Mouse (Mus musculus) limb, embryonic 14.5 days (tissue): ENCODE measurements around the gene Rabgef1. TPM values are rescaled to one million over a fixed set of nuclear protein-coding genes. Genes with fewer than 3 reads are reported as not detected.

Source experiments
- ATAC-seq: fragments of 200-750 bp; cut with Nextera tagmentation; 2 replicates; pipeline ENCODE4 v1.8.0; 2017; ENCODE audit warnings: low read depth, moderate number of reproducible peaks, moderate TSS enrichment; ENCODE audit not compliant: low FRiP score
- DNase-seq: peaks from one replicate; pipeline ENCODE4 v3.0.0-alpha.2; 2015; ENCODE audit warnings: low spot score
- H3K27ac ChIP-seq: fragments of 300-500 bp; sonication (generic); replicated peaks from 2 replicates; pipeline ENCODE4 v1.5.1; 2014; ENCODE audit warnings: low read depth, mild to moderate bottlenecking, low read length, moderate library complexity, mixed read lengths
- H3K27me3 ChIP-seq: fragments of 300-500 bp; sonication (generic); 2 replicates; pipeline ENCODE4 v1.6.1; 2014; ENCODE audit warnings: low read length, mixed read lengths; ENCODE audit not compliant: control insufficient read depth, insufficient read depth
- H3K36me3 ChIP-seq: fragments of 300-500 bp; sonication (generic); 2 replicates; pipeline ENCODE4 v1.6.1; 2014; ENCODE audit warnings: mild to moderate bottlenecking, low read length, moderate library complexity, mixed read lengths; ENCODE audit not compliant: control insufficient read depth, insufficient read depth
- H3K4me1 ChIP-seq: fragments of 300-500 bp; sonication (generic); 2 replicates; pipeline ENCODE4 v1.6.1; 2014; ENCODE audit warnings: antibody characterized with exemption, low read length, mixed read lengths; ENCODE audit not compliant: control insufficient read depth, insufficient read depth
- H3K4me2 ChIP-seq: fragments of 300-500 bp; sonication (generic); replicated peaks from 2 replicates; pipeline ENCODE4 v1.6.1; 2014; ENCODE audit warnings: low read depth, mild to moderate bottlenecking, low read length, moderate library complexity; ENCODE audit not compliant: severe bottlenecking
- H3K4me3 ChIP-seq: fragments of 300-500 bp; sonication (generic); replicated peaks from 2 replicates; pipeline ENCODE4 v1.5.1; 2014; ENCODE audit warnings: low read length
- H3K9ac ChIP-seq: fragments of 300-500 bp; sonication (generic); 2 replicates; pipeline ENCODE4 v1.6.1; 2014; ENCODE audit warnings: mild to moderate bottlenecking, low read depth, low read length, moderate library complexity; ENCODE audit not compliant: severe bottlenecking
- H3K9me3 ChIP-seq: fragments of 300-500 bp; sonication (generic); 2 replicates; pipeline ENCODE4 v1.6.1; 2016; ENCODE audit warnings: low read length; ENCODE audit not compliant: control insufficient read depth
- POLR2A ChIP-seq: fragments of 200-500 bp; IDR thresholded peaks from 2 replicates; pipeline ENCODE4 v1.8.0; 2012; ENCODE audit warnings: inconsistent platforms, mild to moderate bottlenecking, moderate library complexity, borderline replicate concordance; ENCODE audit not compliant: insufficient read depth, insufficient read length; ENCODE audit errors: extremely low read depth
- WGBS: fragments of 180-500 bp; shearing (Covaris S2); extraction: QIAGEN DNeasy Blood & Tissue Kit; methylation state at CpG from one replicate; pipeline ENCODE4 v1.1.7; 2014; 5-methylcytosine and 5-hydroxymethylcytosine counted together
- polyA plus RNA-seq, 2 experiments: library from polyadenylated mRNA; depleted of rRNA in 1 of 2; stranded (reverse) in 1 of 2; unstranded in 1 of 2; fragments of >200 nt; fragmentation: Nextera tagmentation in 1 of 2; extraction: Ambion mirVana in 1 of 2; gene quantifications; 2 replicates each; pipeline versions ENCODE4 v1.2.1 to v1.2.3; 2012 to 2014

Rabgef1 gene
- polyA plus RNA-seq, 2 experiments, result 19.4 to 20.2 TPM

DNA sequence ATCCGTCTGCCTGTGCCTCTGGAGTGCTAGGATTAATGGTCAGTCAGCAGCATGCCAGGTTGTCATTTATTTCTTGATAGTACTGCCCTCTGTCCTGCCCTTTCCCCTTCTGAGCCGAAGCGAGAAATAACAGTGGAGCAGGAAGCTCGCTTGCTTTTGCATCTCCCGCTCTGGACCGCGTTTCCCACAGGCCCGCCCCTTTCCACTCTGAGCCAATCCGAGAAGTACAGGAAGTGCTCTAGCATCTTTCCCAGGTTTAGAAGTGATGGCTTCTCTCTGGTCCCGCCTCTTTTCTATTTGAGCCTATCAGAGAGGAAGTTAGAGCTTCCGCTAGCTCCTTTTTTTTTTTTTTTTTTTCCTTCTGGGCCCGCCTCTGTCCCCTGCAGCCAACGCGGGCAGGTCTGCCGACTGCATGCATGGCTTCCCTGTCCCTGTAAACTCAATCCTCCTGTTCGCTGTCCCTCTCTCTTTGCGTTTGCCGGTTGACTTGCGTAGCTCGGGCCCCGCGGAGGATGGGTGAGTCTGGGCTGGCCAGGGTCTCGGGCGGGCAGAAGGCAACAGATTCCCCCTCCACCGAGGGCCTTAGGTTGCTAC is 85.2 kb downstream of the Rabgef1 start:
- DNase-seq, result peak; percentile 98
- no peaks in the 10 kb centered on the region for H3K27me3 ChIP-seq
- peak; percentile 49; the same call in 1 of the 2 replicates for TF ChIP-seq POLR2A
- no peaks in the 10 kb centered on the region for H3K9me3 ChIP-seq
- H3K27ac ChIP-seq, result peak overlapping the region; percentile 73
- ATAC-seq, result peak; percentile 94
- WGBS, result 2% methylated on average over 25 of the region's 25 CpGs
- peak overlapping the region; percentile 63 for H3K9ac ChIP-seq
- peaks cover 21% of the 10 kb centered on the region for H3K36me3 ChIP-seq
- H3K4me3 ChIP-seq, result peak overlapping the region; percentile 64
- H3K4me1 ChIP-seq, result peaks cover 9% of the 10 kb centered on the region
- H3K4me2 ChIP-seq, result peak overlapping the region; percentile 63

DNA sequence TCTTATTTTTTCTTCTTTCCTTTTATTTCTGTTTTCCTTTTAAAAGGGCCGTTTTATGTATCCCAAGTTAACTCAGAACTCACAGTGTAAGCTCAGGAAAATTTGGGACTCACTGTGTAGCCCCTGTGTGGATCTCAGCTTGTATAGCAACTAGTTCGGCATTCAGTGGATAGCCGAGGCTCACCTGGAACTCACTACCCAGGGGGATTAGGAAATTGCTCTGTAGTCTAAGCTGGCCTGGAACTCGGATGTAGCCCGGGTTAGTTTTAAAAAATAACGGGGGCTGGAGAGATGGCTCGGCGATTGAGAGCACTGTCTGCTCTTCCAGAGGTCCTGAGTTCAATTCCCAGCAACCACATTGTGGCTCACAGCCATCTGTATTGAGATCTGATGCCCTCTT is 85.7 kb downstream of the Rabgef1 start:
- no peaks in the 10 kb centered on the region for H3K9me3 ChIP-seq
- no peak for DNase-seq
- WGBS, result 6% methylated on average over 8 of the region's 8 CpGs
- H3K36me3 ChIP-seq, result peaks cover 16% of the 10 kb centered on the region
- peak overlapping the region; percentile 64 for H3K4me3 ChIP-seq
- no peak for TF ChIP-seq POLR2A
- peak overlapping the region; percentile 63 for H3K4me2 ChIP-seq
- H3K27me3 ChIP-seq, result no peaks in the 10 kb centered on the region
- H3K27ac ChIP-seq, result peak overlapping the region; percentile 73
- ATAC-seq, result no peak
- H3K9ac ChIP-seq, result peak overlapping the region; percentile 63
- peaks cover 9% of the 10 kb centered on the region for H3K4me1 ChIP-seq

DNA sequence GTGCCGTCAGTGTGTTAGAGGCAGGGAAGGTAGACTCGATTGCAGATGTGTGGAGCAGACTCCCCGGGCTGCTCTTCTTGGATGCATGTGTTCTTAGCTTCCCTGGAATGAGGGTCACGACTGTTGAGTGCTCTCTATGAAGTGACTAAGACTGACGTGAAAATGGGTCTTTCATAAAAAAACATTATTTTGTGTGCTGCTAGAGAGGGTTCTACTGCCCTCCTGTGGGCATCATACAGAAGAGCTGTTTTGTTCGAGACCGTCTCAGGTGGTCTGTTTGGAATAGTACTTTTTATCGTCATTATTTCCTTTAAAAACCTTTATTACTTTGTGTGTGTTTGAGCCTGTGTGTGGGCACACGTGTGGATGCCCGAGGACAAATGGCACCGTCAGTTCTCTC is 91.9 kb downstream of the Rabgef1 start:
- Histone ChIP-seq H3K27ac (no peak overlapping the region), H3K4me2 (no peak overlapping the region), H3K4me1 (no peaks in the 10 kb centered on the region), H3K27me3 (no peaks in the 10 kb centered on the region), H3K36me3 (peaks cover 40% of the 10 kb centered on the region), H3K9me3 (no peaks in the 10 kb centered on the region), H3K4me3 (no peak overlapping the region), H3K9ac (no peak overlapping the region)
- DNase-seq, result no peak
- no peak for ATAC-seq
- WGBS, result 67% methylated on average over 11 of the region's 11 CpGs
- TF ChIP-seq POLR2A, result no peak

Other genes starting within 250 kb of the Rabgef1 start
- gene Vkorc1l1, start 229.8 kb upstream of the Rabgef1 start, polyA plus RNA-seq (2012; rRNA removed), result 35.7 and 41.8 TPM in 2 replicates
- 25.8 and 26.1 TPM in 2 replicates for gene Vkorc1l1, start 229.8 kb upstream of the Rabgef1 start, polyA plus RNA-seq (2014; fragmentation: Nextera tagmentation; extraction: Ambion mirVana)
- 37.2 and 43.5 TPM in 2 replicates for gene Gusb, start 168.7 kb upstream of the Rabgef1 start, polyA plus RNA-seq (2012; rRNA removed)
- 54.4 and 57.5 TPM in 2 replicates for gene Gusb, start 168.7 kb upstream of the Rabgef1 start, polyA plus RNA-seq (2014; fragmentation: Nextera tagmentation; extraction: Ambion mirVana)
- 21.5 and 24.5 TPM in 2 replicates for gene Asl, start 142.6 kb upstream of the Rabgef1 start, polyA plus RNA-seq (2012; rRNA removed)
- gene Asl, start 142.6 kb upstream of the Rabgef1 start, polyA plus RNA-seq (2014; fragmentation: Nextera tagmentation; extraction: Ambion mirVana), result 34.5 and 36.5 TPM in 2 replicates
- gene Crcp, start 142.5 kb upstream of the Rabgef1 start, polyA plus RNA-seq (2012; rRNA removed), result 16.6 and 24.2 TPM in 2 replicates
- 25.3 and 25.4 TPM in 2 replicates for gene Crcp, start 142.5 kb upstream of the Rabgef1 start, polyA plus RNA-seq (2014; fragmentation: Nextera tagmentation; extraction: Ambion mirVana)
- 59.3 and 68.2 TPM in 2 replicates for gene Tpst1, start 98.5 kb upstream of the Rabgef1 start, polyA plus RNA-seq (2012; rRNA removed)
- gene Tpst1, start 98.5 kb upstream of the Rabgef1 start, polyA plus RNA-seq (2014; fragmentation: Nextera tagmentation; extraction: Ambion mirVana), result 114 and 117 TPM in 2 replicates
- gene Kctd7, start 26.9 kb upstream of the Rabgef1 start, polyA plus RNA-seq (2012; rRNA removed), result 5.5 and 7.7 TPM in 2 replicates
- 6.1 and 6.2 TPM in 2 replicates for gene Kctd7, start 26.9 kb upstream of the Rabgef1 start, polyA plus RNA-seq (2014; fragmentation: Nextera tagmentation; extraction: Ambion mirVana)
- gene Tmem248, start 45.3 kb downstream of the Rabgef1 start, polyA plus RNA-seq (2012; rRNA removed), result 36.1 and 41.1 TPM in 2 replicates
- gene Tmem248, start 45.3 kb downstream of the Rabgef1 start, polyA plus RNA-seq (2014; fragmentation: Nextera tagmentation; extraction: Ambion mirVana), result 42.2 and 49.6 TPM in 2 replicates
- gene Sbds, start 83.7 kb downstream of the Rabgef1 start, polyA plus RNA-seq (2012; rRNA removed), result 31.3 and 51.9 TPM in 2 replicates
- 48.2 and 50.8 TPM in 2 replicates for gene Sbds, start 83.7 kb downstream of the Rabgef1 start, polyA plus RNA-seq (2014; fragmentation: Nextera tagmentation; extraction: Ambion mirVana)
- 14.7 and 15.3 TPM in 2 replicates for gene Tyw1, start 83.8 kb downstream of the Rabgef1 start, polyA plus RNA-seq (2012; rRNA removed)
- gene Tyw1, start 83.8 kb downstream of the Rabgef1 start, polyA plus RNA-seq (2014; fragmentation: Nextera tagmentation; extraction: Ambion mirVana), result 25.3 and 29.0 TPM in 2 replicates
- gene Caln1, start 197.7 kb downstream of the Rabgef1 start, polyA plus RNA-seq (2012; rRNA removed), result 1.3 and 1.7 TPM in 2 replicates
- gene Caln1, start 197.7 kb downstream of the Rabgef1 start, polyA plus RNA-seq (2014; fragmentation: Nextera tagmentation; extraction: Ambion mirVana), result 0.91 and 2.5 TPM in 2 replicates
- not detected in 2 replicates for gene A330070K13Rik, start 212.8 kb downstream of the Rabgef1 start, polyA plus RNA-seq (2012; rRNA removed)
- 0.52 TPM in 1 of 2 replicates, not detected in the other for gene A330070K13Rik, start 212.8 kb downstream of the Rabgef1 start, polyA plus RNA-seq (2014; fragmentation: Nextera tagmentation; extraction: Ambion mirVana)